Mouse (Mus musculus) brain, embryonic 14.5 days (tissue): Measurements from ENCODE around the gene Myo1g.

ENCODE experiments used
- CTCF ChIP-seq: fragments of 200-500 bp; IDR thresholded peaks from 2 replicates; pipeline ENCODE4 v1.5.1; 2012; ENCODE audit warnings: inconsistent platforms, mild to moderate bottlenecking, moderate library complexity, borderline replicate concordance; ENCODE audit not compliant: insufficient read depth, insufficient read length; ENCODE audit errors: extremely low read depth
- POLR2A ChIP-seq: fragments of 200-500 bp; IDR thresholded peaks from 2 replicates; pipeline ENCODE4 v1.6.1; 2012; ENCODE audit warnings: mild to moderate bottlenecking, inconsistent platforms, borderline replicate concordance; ENCODE audit not compliant: poor library complexity, insufficient read depth, insufficient read length, severe bottlenecking; ENCODE audit errors: extremely low read depth

GRCm38 (mm10) chr11:6489257-6489656, 31.5 kb downstream of the Myo1g start:
- TF ChIP-seq CTCF (no peak), POLR2A (no peak)
